Mouse (Mus musculus): ENCODE data around the gene Eri2. TPM values are rescaled to one million over a fixed set of nuclear protein-coding genes. Genes with fewer than 3 reads are reported as not detected.
A peak's percentile ranks its signal among the peaks of the same experiment; 100 is the strongest.

Eri2 gene
- polyA plus RNA-seq, 1 experiment from 2014 or later: 22.2 TPM

DNA sequence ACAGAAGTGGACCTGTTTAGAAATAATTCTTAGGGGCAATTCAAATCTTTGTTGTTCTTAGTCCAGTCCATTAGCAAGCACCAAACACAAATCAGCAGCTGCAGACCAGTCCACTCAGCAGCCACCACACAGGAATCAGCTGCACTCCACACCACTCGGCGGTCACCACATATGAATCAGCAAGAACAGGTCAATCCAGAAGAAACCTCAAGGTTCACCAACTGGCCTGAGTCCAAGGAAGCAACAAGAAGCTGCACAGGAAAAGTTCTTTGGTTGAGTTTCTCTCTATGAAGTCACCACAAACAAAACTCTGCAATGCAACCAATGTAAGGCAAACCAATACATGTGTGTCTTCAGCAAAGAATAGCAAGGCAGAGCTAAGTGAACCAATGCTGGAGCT is 66.2 kb downstream of the Eri2 start:
- Histone ChIP-seq H3K27ac (replicated peaks; ENCODE audit: low read depth, low read length) (no peak overlapping the region), H3K36me3 (ENCODE audit: control insufficient read depth, insufficient read depth, low read length) (no peaks in the 10 kb centered on the region), H3K9ac (ENCODE audit: low read depth, low read length) (no peak overlapping the region), H3K27me3 (replicated peaks; ENCODE audit: control insufficient read depth, insufficient read depth, low read length) (no peaks in the 10 kb centered on the region), H3K4me2 (ENCODE audit: low read depth, low read length) (no peak overlapping the region), H3K4me1 (ENCODE audit: control insufficient read depth, insufficient read depth, low read length) (no peaks in the 10 kb centered on the region), H3K9me3 (ENCODE audit: control insufficient read depth, low read length) (no peaks in the 10 kb centered on the region), H3K4me3 (ENCODE audit: low read depth, low read length) (no peak overlapping the region)
- 90% methylated on average over 2 of the region's 2 CpGs for WGBS
- ATAC-seq (ENCODE audit: low read depth) (no peak), DNase-seq (ENCODE audit: low spot score) (no peak)

DNA sequence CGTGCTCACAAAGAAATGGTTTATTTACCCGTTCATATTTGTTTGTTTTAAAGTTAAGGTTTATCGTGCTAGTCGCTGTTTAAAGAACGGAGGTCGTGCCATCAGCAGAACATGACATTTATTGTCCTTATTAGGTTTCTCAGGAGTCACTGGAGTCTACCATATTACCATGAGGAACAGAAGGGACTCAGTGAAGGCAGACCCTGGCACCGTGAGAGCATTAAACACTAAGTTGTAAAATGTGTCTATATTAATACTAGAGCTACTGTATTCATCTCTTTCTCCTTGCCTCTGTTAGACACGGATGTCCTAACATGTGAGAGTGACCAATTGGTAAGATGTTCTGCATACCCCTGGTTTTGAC is 72.9 kb downstream of the Eri2 start:
- 15% methylated on average over 8 of the region's 8 CpGs for WGBS
- H3K4me1 ChIP-seq (ENCODE audit: control insufficient read depth, insufficient read depth, low read length): 0 out of 2 replicates have a peak, but pooled peaks cover 3% of the 10 kb centered on the region
- ATAC-seq (ENCODE audit: low read depth) (peak; percentile 52), DNase-seq (ENCODE audit: low spot score) (no peak)
- no peaks in the 10 kb centered on the region for H3K27me3 ChIP-seq (replicated peaks; ENCODE audit: control insufficient read depth, insufficient read depth, low read length)
- H3K36me3 ChIP-seq (ENCODE audit: control insufficient read depth, insufficient read depth, low read length): peaks cover 30% of the 10 kb centered on the region
- H3K9me3 ChIP-seq (ENCODE audit: control insufficient read depth, low read length): no peaks in the 10 kb centered on the region
- H3K4me2 ChIP-seq (ENCODE audit: low read depth, low read length): peak overlapping the region; percentile 87
- peak overlapping the region; percentile 90 for H3K4me3 ChIP-seq (ENCODE audit: low read depth, low read length)
- H3K9ac ChIP-seq (ENCODE audit: low read depth, low read length): peak overlapping the region; percentile 94
- H3K27ac ChIP-seq (replicated peaks; ENCODE audit: low read depth, low read length): peak overlapping the region; percentile 83; the same call in 1 of the 2 replicates

DNA sequence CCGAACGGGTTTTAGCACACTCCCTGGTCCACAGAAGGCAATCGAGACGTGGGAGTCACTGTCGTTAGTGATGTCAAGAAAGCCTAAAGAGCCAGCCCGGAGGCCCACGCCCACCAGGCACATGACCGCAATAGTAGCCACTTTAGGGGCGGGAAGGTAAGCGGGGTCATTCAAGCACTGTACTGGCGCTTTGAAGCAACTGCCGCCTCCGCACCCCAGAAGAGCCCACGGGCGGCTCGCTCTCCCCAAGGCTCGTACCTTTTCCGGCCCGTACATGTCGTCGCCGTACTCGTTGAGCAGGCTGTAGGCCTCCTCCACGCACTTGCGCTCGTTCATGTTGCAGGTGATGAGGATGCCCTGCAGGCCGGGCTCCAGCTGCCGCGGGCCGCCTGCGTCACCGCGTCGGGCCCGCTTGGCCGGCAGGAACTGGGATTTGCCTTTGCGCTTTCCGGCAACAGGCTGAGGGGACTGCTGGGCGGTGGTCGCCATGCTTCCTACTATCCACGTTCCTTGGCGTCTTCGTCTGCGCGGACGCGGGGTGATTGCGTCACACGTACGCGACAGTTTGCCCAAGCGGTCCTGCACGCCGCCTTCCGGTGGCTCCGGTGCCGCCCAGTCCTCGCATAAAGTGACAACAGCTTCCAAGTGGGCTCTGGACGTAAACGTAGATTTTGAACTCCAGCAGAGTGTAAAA is 73.5 kb downstream of the Eri2 start, which contains the start of gene Thumpd1:
TSS of gene Thumpd1 (minus strand) at position 546 of the 694 bp plus-strand sequence.
- peak within 1 kb of the TSS; percentile 90 for H3K4me3 ChIP-seq (ENCODE audit: low read depth, low read length)
- ATAC-seq (ENCODE audit: low read depth) (peak; percentile 95), DNase-seq (ENCODE audit: low spot score) (peak; percentile 96)
- WGBS: under 1% methylated on average over 56 of the region's 60 CpGs
- peak within 1 kb of the TSS; percentile 94 for H3K9ac ChIP-seq (ENCODE audit: low read depth, low read length)
- peak within 1 kb of the TSS; percentile 83 for H3K27ac ChIP-seq (replicated peaks; ENCODE audit: low read depth, low read length)
- H3K4me1 ChIP-seq (ENCODE audit: control insufficient read depth, insufficient read depth, low read length): 0 out of 2 replicates have a peak, but pooled peaks cover 3% of the 10 kb centered on the region
- no peaks in the 10 kb centered on the region for H3K9me3 ChIP-seq (ENCODE audit: control insufficient read depth, low read length)
- H3K27me3 ChIP-seq (replicated peaks; ENCODE audit: control insufficient read depth, insufficient read depth, low read length): no peaks in the 10 kb centered on the region
- peak within 1 kb of the TSS; percentile 87 for H3K4me2 ChIP-seq (ENCODE audit: low read depth, low read length)
- H3K36me3 ChIP-seq (ENCODE audit: control insufficient read depth, insufficient read depth, low read length): peaks cover 36% of the 10 kb centered on the region

Other genes with a start within 250 kb of the Eri2 start
- gene Acsm2, start 239.7 kb downstream of the Eri2 start, polyA plus RNA-seq (2014; fragmentation: Nextera tagmentation; extraction: Ambion mirVana): not detected in 2 replicates
- gene Acsm1, start 187.0 kb downstream of the Eri2 start, polyA plus RNA-seq (2014; fragmentation: Nextera tagmentation; extraction: Ambion mirVana): 0.37 and 0.47 TPM in 2 replicates
- gene Acsm4, start 104.0 kb downstream of the Eri2 start, polyA plus RNA-seq (2014; fragmentation: Nextera tagmentation; extraction: Ambion mirVana): 8.9 and 9.6 TPM in 2 replicates
- 65.3 and 82.7 TPM in 2 replicates for gene Thumpd1, start 73.3 kb downstream of the Eri2 start, polyA plus RNA-seq (2014; fragmentation: Nextera tagmentation; extraction: Ambion mirVana)
- 0.24 TPM in 2 replicates for gene Acsm3, start 33.1 kb downstream of the Eri2 start, polyA plus RNA-seq (2014; fragmentation: Nextera tagmentation; extraction: Ambion mirVana)
- 17.8 and 24.2 TPM in 2 replicates for gene Rexo5, start 52 bp downstream of the Eri2 start, polyA plus RNA-seq (2014; fragmentation: Nextera tagmentation; extraction: Ambion mirVana)
- gene Lyrm1, start 101.8 kb upstream of the Eri2 start, polyA plus RNA-seq (2014; fragmentation: Nextera tagmentation; extraction: Ambion mirVana): 9.9 and 10.6 TPM in 2 replicates
- gene Dcun1d3, start 102.2 kb upstream of the Eri2 start, polyA plus RNA-seq (2014; fragmentation: Nextera tagmentation; extraction: Ambion mirVana): 7.5 and 7.9 TPM in 2 replicates

All from embryonic facial prominence, embryonic 14.5 days (tissue).